Mouse (Mus musculus): Measurements from ENCODE around the gene Tmem116. TPM values are rescaled to one million over a fixed set of nuclear protein-coding genes. Genes with fewer than 3 reads are reported as not detected.

Tmem116 gene
- polyA plus RNA-seq, 1 experiment from 2014 or later = 4.3 TPM

GRCm38 (mm10) chr5:121541235-121541634 is 89.5 kb downstream of the Tmem116 start:
- Histone ChIP-seq H3K4me3 (no peak overlapping the region), H3K27me3 (no peaks in the 10 kb centered on the region), H3K9ac (no peak overlapping the region), H3K4me1 (replicated peaks) (peaks cover 20% of the 10 kb centered on the region), H3K36me3 (peaks cover 7% of the 10 kb centered on the region), H3K4me2 (no peak overlapping the region), H3K9me3 (replicated peaks) (no peaks in the 10 kb centered on the region), H3K27ac (no peak overlapping the region)
- no peak for ATAC-seq (replicated peaks; ENCODE audit: insufficient number of reproducible peaks, insufficient read depth, low FRiP score, low read depth)
- WGBS = 87% methylated on average over 7 of the region's 7 CpGs

GRCm38 (mm10) chr5:121543370-121543769 is 91.7 kb downstream of the Tmem116 start:
- ATAC-seq (replicated peaks; ENCODE audit: insufficient number of reproducible peaks, insufficient read depth, low FRiP score, low read depth) = no peak
- H3K36me3 ChIP-seq = no peaks in the 10 kb centered on the region
- no peaks in the 10 kb centered on the region for H3K9me3 ChIP-seq (replicated peaks)
- no peak overlapping the region for H3K4me3 ChIP-seq
- H3K27ac ChIP-seq = no peak overlapping the region
- no peak overlapping the region for H3K4me2 ChIP-seq
- peaks cover 22% of the 10 kb centered on the region for H3K4me1 ChIP-seq (replicated peaks)
- no peak overlapping the region for H3K9ac ChIP-seq
- WGBS = 79% methylated on average over 3 of the region's 3 CpGs
- no peaks in the 10 kb centered on the region for H3K27me3 ChIP-seq

GRCm38 (mm10) chr5:121544910-121545792 is 93.5 kb downstream of the Tmem116 start, which contains the start of the genes Adam1a and Gm42878:
Adam1a (minus strand) TSS chr5:121545482.
Gm42878 (minus strand) TSS chr5:121545482.
- H3K27me3 ChIP-seq = no peaks in the 10 kb centered on the region
- ATAC-seq (replicated peaks; ENCODE audit: insufficient number of reproducible peaks, insufficient read depth, low FRiP score, low read depth) = peak; percentile 74

GRCm38 (mm10) chr5:121545793-121546529 is 94.3 kb downstream of the Tmem116 start, which contains the start of gene Mapkapk5:
Mapkapk5 (minus strand) TSS chr5:121545905.
- Histone ChIP-seq H3K4me3 (peak within 1 kb of the TSS; percentile 96), H3K9me3 (replicated peaks) (no peaks in the 10 kb centered on the region), H3K36me3 (no peaks in the 10 kb centered on the region), H3K4me1 (replicated peaks) (peaks cover 22% of the 10 kb centered on the region), H3K27ac (peak within 1 kb of the TSS; percentile 92), H3K4me2 (peak within 1 kb of the TSS; percentile 88), H3K27me3 (no peaks in the 10 kb centered on the region), H3K9ac (peak within 1 kb of the TSS; percentile 97)
- 1% methylated on average over 55 of the region's 55 CpGs for WGBS
- ATAC-seq (replicated peaks; ENCODE audit: insufficient number of reproducible peaks, insufficient read depth, low FRiP score, low read depth) = peak; percentile 89

More at GRCm38 (mm10) chr5:121544910-121545792, 93.5 kb downstream of the Tmem116 start, which contains the start of the genes Adam1a and Gm42878:
- peak within 1 kb of the TSS; percentile 92 for H3K27ac ChIP-seq
- H3K4me3 ChIP-seq = peak within 1 kb of the TSS; percentile 96
- WGBS = 2% methylated on average over 55 of the region's 97 CpGs
- peak within 1 kb of the TSS; percentile 97 for H3K9ac ChIP-seq
- H3K9me3 ChIP-seq (replicated peaks) = no peaks in the 10 kb centered on the region
- H3K36me3 ChIP-seq = no peaks in the 10 kb centered on the region
- H3K4me2 ChIP-seq = peak within 1 kb of the TSS; percentile 88
- H3K4me1 ChIP-seq (replicated peaks) = peaks cover 22% of the 10 kb centered on the region

- Histone ChIP-seq H3K9ac (peak overlapping the region; percentile 97), H3K4me2 (peak overlapping the region; percentile 88), H3K27me3 (no peaks in the 10 kb centered on the region), H3K9me3 (replicated peaks) (no peaks in the 10 kb centered on the region), H3K36me3 (no peaks in the 10 kb centered on the region), H3K27ac (peak overlapping the region; percentile 92), H3K4me1 (replicated peaks) (peaks cover 22% of the 10 kb centered on the region), H3K4me3 (peak overlapping the region; percentile 96)
- 30% methylated on average over 6 of the region's 6 CpGs for WGBS
- ATAC-seq (replicated peaks; ENCODE audit: insufficient number of reproducible peaks, insufficient read depth, low FRiP score, low read depth) = no peak
Observed at GRCm38 (mm10) chr5:121546530-121546895, 94.8 kb downstream of the Tmem116 start.

GRCm38 (mm10) chr5:121547084-121547483 is 95.4 kb downstream of the Tmem116 start:
- no peak for ATAC-seq (replicated peaks; ENCODE audit: insufficient number of reproducible peaks, insufficient read depth, low FRiP score, low read depth)
- Histone ChIP-seq H3K27ac (no peak overlapping the region), H3K27me3 (no peaks in the 10 kb centered on the region), H3K36me3 (no peaks in the 10 kb centered on the region), H3K9me3 (replicated peaks) (no peaks in the 10 kb centered on the region), H3K4me1 (replicated peaks) (peaks cover 22% of the 10 kb centered on the region), H3K9ac (no peak overlapping the region), H3K4me2 (no peak overlapping the region), H3K4me3 (no peak overlapping the region)
- WGBS = 96% methylated on average over 3 of the region's 3 CpGs

- ATAC-seq (replicated peaks; ENCODE audit: insufficient number of reproducible peaks, insufficient read depth, low FRiP score, low read depth) = no peak
- Histone ChIP-seq H3K27me3 (no peaks in the 10 kb centered on the region), H3K4me1 (replicated peaks) (peaks cover 14% of the 10 kb centered on the region), H3K9me3 (replicated peaks) (no peaks in the 10 kb centered on the region), H3K4me2 (no peak overlapping the region), H3K4me3 (no peak overlapping the region), H3K9ac (no peak overlapping the region), H3K36me3 (no peaks in the 10 kb centered on the region), H3K27ac (no peak overlapping the region)
- 78% methylated on average over 7 of the region's 7 CpGs for WGBS
Observed at GRCm38 (mm10) chr5:121549196-121549595, 97.5 kb downstream of the Tmem116 start.

- Histone ChIP-seq H3K27ac (no peak overlapping the region), H3K9ac (no peak overlapping the region), H3K9me3 (replicated peaks) (no peaks in the 10 kb centered on the region), H3K36me3 (no peaks in the 10 kb centered on the region), H3K4me1 (replicated peaks) (0 out of 2 replicates have a peak, but pooled peaks cover 5% of the 10 kb centered on the region), H3K4me2 (no peak overlapping the region), H3K27me3 (no peaks in the 10 kb centered on the region), H3K4me3 (no peak overlapping the region)
- ATAC-seq (replicated peaks; ENCODE audit: insufficient number of reproducible peaks, insufficient read depth, low FRiP score, low read depth) = no peak
- 78% methylated on average over 3 of the region's 3 CpGs for WGBS
Observed at GRCm38 (mm10) chr5:121562436-121562835, 110.7 kb downstream of the Tmem116 start.

GRCm38 (mm10) chr5:121564468-121564895 is 112.8 kb downstream of the Tmem116 start:
- Histone ChIP-seq H3K9ac (0 out of 2 replicates have a peak overlapping the region, but pooled peaks have one; percentile 26), H3K4me3 (no peak overlapping the region), H3K27ac (no peak overlapping the region), H3K27me3 (no peaks in the 10 kb centered on the region), H3K4me2 (peak overlapping the region; percentile 50), H3K36me3 (no peaks in the 10 kb centered on the region), H3K9me3 (replicated peaks) (no peaks in the 10 kb centered on the region), H3K4me1 (replicated peaks) (0 out of 2 replicates have a peak, but pooled peaks cover 2% of the 10 kb centered on the region)
- ATAC-seq (replicated peaks; ENCODE audit: insufficient number of reproducible peaks, insufficient read depth, low FRiP score, low read depth) = no peak
- 13% methylated on average over 11 of the region's 11 CpGs for WGBS

GRCm38 (mm10) chr5:121566035-121566681 is 114.5 kb downstream of the Tmem116 start:
- Histone ChIP-seq H3K4me2 (no peak overlapping the region), H3K4me1 (replicated peaks) (peaks cover 4% of the 10 kb centered on the region), H3K27ac (no peak overlapping the region), H3K27me3 (no peaks in the 10 kb centered on the region), H3K4me3 (no peak overlapping the region), H3K36me3 (no peaks in the 10 kb centered on the region), H3K9ac (no peak overlapping the region), H3K9me3 (replicated peaks) (no peaks in the 10 kb centered on the region)
- WGBS = 86% methylated on average over 16 of the region's 16 CpGs
- ATAC-seq (replicated peaks; ENCODE audit: insufficient number of reproducible peaks, insufficient read depth, low FRiP score, low read depth) = no peak
